Mouse (Mus musculus) heart, embryonic 10.5 days (tissue): ENCODE measurements at regions not wholly inside any gene's neighbourhood (a gene's known extent, or its start where the extent isn't known, plus 50 kb on each side); places are given as distances from the start of the nearest gene placed in this dataset.

Experiments
- DNase-seq: peaks from one replicate; pipeline ENCODE4 v3.0.0-alpha.2; 2017; ENCODE audit warnings: low spot score
- H3K27ac ChIP-seq: fragments of 300-500 bp; sonication (generic); 2 replicates; pipeline ENCODE4 v1.5.1; 2016; ENCODE audit warnings: mild to moderate bottlenecking
- H3K27me3 ChIP-seq: fragments of 300-500 bp; sonication (generic); 2 replicates; pipeline ENCODE4 v1.6.1; 2016; ENCODE audit warnings: mild to moderate bottlenecking; ENCODE audit not compliant: poor library complexity, insufficient read depth, severe bottlenecking
- H3K36me3 ChIP-seq: fragments of 300-500 bp; sonication (generic); 2 replicates; pipeline ENCODE4 v1.6.1; 2016; ENCODE audit warnings: mild to moderate bottlenecking, moderate library complexity
- H3K4me1 ChIP-seq: fragments of 300-500 bp; sonication (generic); 2 replicates; pipeline ENCODE4 v1.6.1; 2016; ENCODE audit warnings: mild to moderate bottlenecking
- H3K4me3 ChIP-seq: fragments of 300-500 bp; sonication (generic); 2 replicates; pipeline ENCODE4 v1.5.1; 2016; ENCODE audit warnings: mild to moderate bottlenecking, moderate library complexity
- H3K9me3 ChIP-seq: fragments of 300-500 bp; sonication (generic); 2 replicates; pipeline ENCODE4 v1.6.1; 2016; ENCODE audit warnings: mild to moderate bottlenecking, moderate library complexity
- WGBS: fragments of 180-500 bp; shearing (Covaris S2); methylation state at CpG from one replicate; pipeline ENCODE4 v1.1.7; 2016; 5-methylcytosine and 5-hydroxymethylcytosine counted together

GRCm38 (mm10) chr2:147838613-147839012 is 208.2 kb downstream of the Foxa2 start:
- Histone ChIP-seq H3K36me3 (no peaks in the 10 kb centered on the region), H3K27ac (no peak overlapping the region), H3K27me3 (no peaks in the 10 kb centered on the region), H3K9me3 (no peaks in the 10 kb centered on the region), H3K4me1 (no peaks in the 10 kb centered on the region), H3K4me3 (no peak overlapping the region)
- 71% methylated on average over 4 of the region's 4 CpGs for WGBS
- DNase-seq = no peak

GRCm38 (mm10) chr2:147830551-147830950 is 216.2 kb downstream of the Foxa2 start:
- Histone ChIP-seq H3K27ac (no peak overlapping the region), H3K27me3 (no peaks in the 10 kb centered on the region), H3K9me3 (no peaks in the 10 kb centered on the region), H3K4me3 (no peak overlapping the region), H3K4me1 (no peaks in the 10 kb centered on the region), H3K36me3 (no peaks in the 10 kb centered on the region)
- WGBS = 61% methylated on average over 6 of the region's 6 CpGs
- DNase-seq = no peak

GRCm38 (mm10) chr2:147816951-147817350 is 229.8 kb downstream of the Foxa2 start:
- DNase-seq = no peak
- Histone ChIP-seq H3K27me3 (no peaks in the 10 kb centered on the region), H3K27ac (no peak overlapping the region), H3K36me3 (no peaks in the 10 kb centered on the region), H3K4me1 (no peaks in the 10 kb centered on the region), H3K4me3 (no peak overlapping the region), H3K9me3 (no peaks in the 10 kb centered on the region)
- WGBS = 76% methylated on average over 3 of the region's 3 CpGs

GRCm38 (mm10) chr2:147814231-147814630 is 232.5 kb downstream of the Foxa2 start:
- H3K27ac ChIP-seq = no peak overlapping the region
- no peak for DNase-seq
- H3K4me3 ChIP-seq = no peak overlapping the region
- H3K9me3 ChIP-seq = no peaks in the 10 kb centered on the region
- no peaks in the 10 kb centered on the region for H3K27me3 ChIP-seq
- WGBS = 75% methylated on average over 3 of the region's 3 CpGs
- H3K36me3 ChIP-seq = no peaks in the 10 kb centered on the region
- no peaks in the 10 kb centered on the region for H3K4me1 ChIP-seq

GRCm38 (mm10) chr2:147813516-147813915 is 233.3 kb downstream of the Foxa2 start:
- Histone ChIP-seq H3K9me3 (no peaks in the 10 kb centered on the region), H3K4me1 (no peaks in the 10 kb centered on the region), H3K27me3 (no peaks in the 10 kb centered on the region), H3K27ac (no peak overlapping the region), H3K4me3 (no peak overlapping the region), H3K36me3 (no peaks in the 10 kb centered on the region)
- 81% methylated on average over 2 of the region's 2 CpGs for WGBS
- DNase-seq = no peak

- H3K9me3 ChIP-seq = no peaks in the 10 kb centered on the region
- no peak overlapping the region for H3K27ac ChIP-seq
- peaks cover 8% of the 10 kb centered on the region; the same call in 1 of the 2 replicates for H3K27me3 ChIP-seq
- no peak overlapping the region for H3K4me3 ChIP-seq
- no peaks in the 10 kb centered on the region for H3K36me3 ChIP-seq
- 43% methylated on average over 5 of the region's 5 CpGs for WGBS
- DNase-seq = no peak
- no peaks in the 10 kb centered on the region for H3K4me1 ChIP-seq
Measured at GRCm38 (mm10) chr2:147808036-147808675, 238.6 kb downstream of the Foxa2 start.

GRCm38 (mm10) chr2:147803102-147803501 is 243.7 kb downstream of the Foxa2 start:
- 44% methylated on average over 4 of the region's 4 CpGs for WGBS
- Histone ChIP-seq H3K27ac (no peak overlapping the region), H3K27me3 (peaks cover 8% of the 10 kb centered on the region; the same call in 1 of the 2 replicates), H3K4me1 (no peaks in the 10 kb centered on the region), H3K36me3 (no peaks in the 10 kb centered on the region), H3K4me3 (no peak overlapping the region), H3K9me3 (no peaks in the 10 kb centered on the region)
- no peak for DNase-seq

GRCm38 (mm10) chr2:147791434-147791833 is 255.3 kb downstream of the Foxa2 start:
- H3K27me3 ChIP-seq = no peaks in the 10 kb centered on the region
- H3K9me3 ChIP-seq = no peaks in the 10 kb centered on the region
- no peak overlapping the region for H3K4me3 ChIP-seq
- no peak for DNase-seq
- no peaks in the 10 kb centered on the region for H3K36me3 ChIP-seq
- no peaks in the 10 kb centered on the region for H3K4me1 ChIP-seq
- WGBS = 77% methylated on average over 8 of the region's 8 CpGs
- H3K27ac ChIP-seq = no peak overlapping the region

GRCm38 (mm10) chr2:147789877-147790276 is 256.9 kb downstream of the Foxa2 start:
- no peaks in the 10 kb centered on the region for H3K4me1 ChIP-seq
- no peaks in the 10 kb centered on the region for H3K36me3 ChIP-seq
- DNase-seq = no peak
- 70% methylated on average over 1 of the region's 1 CpGs for WGBS
- no peak overlapping the region for H3K27ac ChIP-seq
- no peak overlapping the region for H3K4me3 ChIP-seq
- H3K27me3 ChIP-seq = no peaks in the 10 kb centered on the region
- no peaks in the 10 kb centered on the region for H3K9me3 ChIP-seq

GRCm38 (mm10) chr2:147789268-147789667 is 257.5 kb downstream of the Foxa2 start:
- Histone ChIP-seq H3K4me1 (no peaks in the 10 kb centered on the region), H3K36me3 (no peaks in the 10 kb centered on the region), H3K27me3 (no peaks in the 10 kb centered on the region), H3K9me3 (no peaks in the 10 kb centered on the region), H3K27ac (no peak overlapping the region), H3K4me3 (no peak overlapping the region)
- no peak for DNase-seq
- 8% methylated on average over 3 of the region's 3 CpGs for WGBS

GRCm38 (mm10) chr2:147788001-147788400 is 258.8 kb downstream of the Foxa2 start:
- no peaks in the 10 kb centered on the region for H3K27me3 ChIP-seq
- no peak overlapping the region for H3K27ac ChIP-seq
- no peaks in the 10 kb centered on the region for H3K36me3 ChIP-seq
- no peaks in the 10 kb centered on the region for H3K9me3 ChIP-seq
- WGBS = 76% methylated on average over 3 of the region's 3 CpGs
- H3K4me3 ChIP-seq = no peak overlapping the region
- DNase-seq = no peak
- H3K4me1 ChIP-seq = no peaks in the 10 kb centered on the region

GRCm38 (mm10) chr2:147782496-147782895 is 264.3 kb downstream of the Foxa2 start:
- DNase-seq = no peak
- no peaks in the 10 kb centered on the region for H3K27me3 ChIP-seq
- H3K4me3 ChIP-seq = no peak overlapping the region
- H3K4me1 ChIP-seq = no peaks in the 10 kb centered on the region
- WGBS = 88% methylated on average over 2 of the region's 2 CpGs
- no peak overlapping the region for H3K27ac ChIP-seq
- no peaks in the 10 kb centered on the region for H3K9me3 ChIP-seq
- H3K36me3 ChIP-seq = no peaks in the 10 kb centered on the region

GRCm38 (mm10) chr2:147776316-147776715 is 270.5 kb downstream of the Foxa2 start:
- Histone ChIP-seq H3K27ac (no peak overlapping the region), H3K4me1 (no peaks in the 10 kb centered on the region), H3K36me3 (no peaks in the 10 kb centered on the region), H3K4me3 (no peak overlapping the region), H3K9me3 (no peaks in the 10 kb centered on the region), H3K27me3 (no peaks in the 10 kb centered on the region)
- WGBS = 66% methylated on average over 2 of the region's 2 CpGs
- DNase-seq = no peak

- Histone ChIP-seq H3K9me3 (no peaks in the 10 kb centered on the region), H3K36me3 (no peaks in the 10 kb centered on the region), H3K4me1 (no peaks in the 10 kb centered on the region), H3K4me3 (no peak overlapping the region), H3K27ac (no peak overlapping the region), H3K27me3 (no peaks in the 10 kb centered on the region)
- WGBS = 32% methylated on average over 1 of the region's 1 CpGs
- no peak for DNase-seq
Measured at GRCm38 (mm10) chr2:147772579-147772978, 274.2 kb downstream of the Foxa2 start.
